Mouse (Mus musculus) heart, postnatal 25 days (tissue): ENCODE data around the gene Elf4. TPM values are rescaled to one million over a fixed set of nuclear protein-coding genes. Genes with fewer than 3 reads are reported as not detected.

ENCODE experiments used
- DNase-seq: peaks from one replicate; pipeline ENCODE4 v3.0.0; 2022; ENCODE audit warnings: low spot score
- intact Hi-C: fragments of 180-260 bp; cut with DNase I; formaldehyde crosslinking; loops from one replicate; pipeline ENCODE4 v1.15.1; 2025
- total RNA-seq, 2 experiments: library from RNA; stranded (reverse); gene quantifications; 2 replicates each; pipeline ENCODE4 v1.2.3; 2021

Gene Elf4
- total RNA-seq, 2 experiments from 2014 or later = 6.0 to 6.4 TPM

- DNase-seq = no peak
- intact Hi-C loops = loop anchor here (5.0 kb wide), 2 partner anchors 58 to 123 kb away; no protein-coding TSS in a partner anchor
These were observed 57.8 kb downstream of the Elf4 start for GRCm38 (mm10) chrX:48405141-48405540.

- DNase-seq = no peak
- intact Hi-C loops = loop anchor here (10.0 kb wide), 1 partner anchor 205 kb away; no protein-coding TSS in a partner anchor
These were observed 62.9 kb downstream of the Elf4 start for GRCm38 (mm10) chrX:48399994-48400393.

- intact Hi-C loops = no loop called here
- no peak for DNase-seq
These were observed 73.6 kb downstream of the Elf4 start for GRCm38 (mm10) chrX:48389380-48389779.

GRCm38 (mm10) chrX:48385927-48386326 lies 77.0 kb downstream of the Elf4 start:
- intact Hi-C loops = no loop called here
- no peak for DNase-seq

GRCm38 (mm10) chrX:48383643-48384042 lies 79.3 kb downstream of the Elf4 start:
- no peak for DNase-seq
- intact Hi-C loops = loop anchor here (1.0 kb wide), 1 partner anchor 105 kb away; no protein-coding TSS in a partner anchor

- intact Hi-C loops = no loop called here
- DNase-seq = no peak
These were observed 95.1 kb downstream of the Elf4 start for GRCm38 (mm10) chrX:48367841-48368240.

- intact Hi-C loops = no loop called here
- DNase-seq = no peak
These were observed 96.9 kb downstream of the Elf4 start for GRCm38 (mm10) chrX:48365836-48366577.

Other genes with a start within 250 kb of the Elf4 start
- 10 to 100 TPM; 12.6 to 17.9 TPM for gene Utp14a, start 206.3 kb downstream of the Elf4 start, total RNA-seq
- 1 to 10 TPM; 5.3 to 7.6 TPM for gene Bcorl1, start 121.8 kb downstream of the Elf4 start, total RNA-seq
- gene Aifm1, start 50.4 kb upstream of the Elf4 start, total RNA-seq = 100 to 1,000 TPM; 111 to 113 TPM
- gene Rab33a, start 56.2 kb upstream of the Elf4 start, total RNA-seq = under 1 TPM in 1 of 2 experiments, not detected in 1; 0.45 TPM
- gene Zfp280c, start 131.4 kb upstream of the Elf4 start, total RNA-seq = 1 to 10 TPM; 4.4 to 5.5 TPM
- 1 to 10 TPM; 1.4 to 3.1 TPM for gene Slc25a14, start 160.3 kb upstream of the Elf4 start, total RNA-seq
- gene Gpr119, start 211.3 kb upstream of the Elf4 start, total RNA-seq = not detected
- gene Rbmx2, start 231.9 kb upstream of the Elf4 start, total RNA-seq = 1 to 10 TPM; 1.2 to 1.7 TPM